Mouse (Mus musculus) left cerebral cortex, adult 2 months (tissue): ENCODE data around the gene Gm13693. TPM values are rescaled to one million over a fixed set of nuclear protein-coding genes. Genes with fewer than 3 reads are reported as not detected.
"Not testable (repeated sequence)": the region's sequence is repeated elsewhere in the genome, so short reads cannot be mapped to it uniquely, and the experiment has no call there.

Experiments used
- DNase-seq, 2 experiments: peaks; one replicate each; pipeline ENCODE4 v3.0.0; 2021 to 2022; ENCODE audit warnings: low spot score in 2 of 2, mixed read lengths in 1 of 2; ENCODE audit errors: extremely low spot score in 1 of 2
- H3K27ac ChIP-seq: fragments of 200-600 bp; 2 replicates; pipeline ENCODE4 v1.8.1; 2022
- H3K4me3 ChIP-seq: fragments of 200-600 bp; 2 replicates; pipeline ENCODE4 v1.8.1; 2022
- CTCF ChIP-seq: fragments of 200-600 bp; IDR thresholded peaks from 2 replicates; pipeline ENCODE4 v1.8.1; 2022; ENCODE audit warnings: antibody characterized with exemption, mild to moderate bottlenecking, moderate library complexity
- intact Hi-C: fragments of 180-260 bp; cut with DNase I; formaldehyde crosslinking; loops from one replicate; pipeline ENCODE4 v1.15.1; 2025
- long read RNA-seq, 2 experiments: library from polyadenylated mRNA; stranded (forward); transcript quantifications; one replicate each; pipeline ENCODE4 v2.0.0; 2021; ENCODE audit warnings: borderline mapping rate in 2 of 2
- total RNA-seq, 2 experiments: library from RNA; stranded (reverse); gene quantifications; 2 replicates each; pipeline ENCODE4 v1.2.3; 2021

Gene Gm13693
- total RNA-seq: 1 to 10 TPM; 1.6 to 1.7 TPM
- long read RNA-seq, experiment 1: 0 reads
- long read RNA-seq, experiment 2: 0 reads

- DNase-seq, H3K4me3 ChIP-seq, H3K27ac ChIP-seq, intact Hi-C loops: not testable (repeated sequence)
Observed at GRCm38 (mm10) chr2:83961203-83961602, at the start of gene Gm13693. Gm13693 (plus strand) TSS chr2:83961503.

- no peak for TF ChIP-seq CTCF
- intact Hi-C loops: no loop called here
- no peak overlapping the region for H3K4me3 ChIP-seq
- no peak overlapping the region for H3K27ac ChIP-seq
- no peak for DNase-seq
Observed at GRCm38 (mm10) chr2:83929478-83930088, 31.7 kb upstream of the Gm13693 start.

- no peak; the same call in 1 of the 2 replicates for TF ChIP-seq CTCF
- Histone ChIP-seq H3K4me3 (peak within 1 kb of the TSS; percentile 37), H3K27ac (peak within 1 kb of the TSS; percentile 36; the same call in 1 of the 2 replicates)
- intact Hi-C loops: no loop called here
- DNase-seq: peak; percentile 90
Observed at GRCm38 (mm10) chr2:83940931-83941361, 20.4 kb upstream of the Gm13693 start, which contains the start of gene Zswim2. Zswim2 (minus strand) TSS chr2:83941228.

- DNase-seq: no peak
- Histone ChIP-seq H3K4me3 (peak overlapping the region; percentile 37), H3K27ac (no peak overlapping the region)
- intact Hi-C loops: no loop called here
- TF ChIP-seq CTCF: no peak
Observed at GRCm38 (mm10) chr2:83941378-83941777, 19.9 kb upstream of the Gm13693 start.

GRCm38 (mm10) chr2:83941792-83942191 is 19.5 kb upstream of the Gm13693 start:
- Histone ChIP-seq H3K27ac (no peak overlapping the region), H3K4me3 (no peak overlapping the region)
- TF ChIP-seq CTCF: no peak
- intact Hi-C loops: no loop called here
- no peak for DNase-seq

GRCm38 (mm10) chr2:83955393-83955792 is 5.9 kb upstream of the Gm13693 start, which contains the start of gene Gm13698:
Gm13698 (plus strand) TSS chr2:83955693.
- intact Hi-C loops, H3K4me3 ChIP-seq, H3K27ac ChIP-seq, DNase-seq: not testable (repeated sequence)

GRCm38 (mm10) chr2:83967013-83967412 is 5.7 kb downstream of the Gm13693 start, which contains the start of gene Gm13695:
Gm13695 (plus strand) TSS chr2:83967313.
- H3K27ac ChIP-seq, DNase-seq, intact Hi-C loops, H3K4me3 ChIP-seq: not testable (repeated sequence)

GRCm38 (mm10) chr2:83972823-83973222 is 11.5 kb downstream of the Gm13693 start, which contains the start of gene Gm13696:
Gm13696 (plus strand) TSS chr2:83973123.
- H3K4me3 ChIP-seq, DNase-seq, intact Hi-C loops, H3K27ac ChIP-seq: not testable (repeated sequence)

- H3K4me3 ChIP-seq, H3K27ac ChIP-seq: not testable (repeated sequence)
Observed at GRCm38 (mm10) chr2:83978633-83979032, 17.3 kb downstream of the Gm13693 start, which contains the start of gene Gm13694. Gm13694 (plus strand) TSS chr2:83978933.

GRCm38 (mm10) chr2:83984443-83984842 is 23.1 kb downstream of the Gm13693 start, which contains the start of gene Gm13697:
Gm13697 (plus strand) TSS chr2:83984743.
- intact Hi-C loops, H3K4me3 ChIP-seq, DNase-seq, H3K27ac ChIP-seq: not testable (repeated sequence)

More at GRCm38 (mm10) chr2:83978633-83979032, 17.3 kb downstream of the Gm13693 start, which contains the start of gene Gm13694:
- intact Hi-C loops, DNase-seq: not testable (repeated sequence)

GRCm38 (mm10) chr2:83990253-83990652 is 28.9 kb downstream of the Gm13693 start, which contains the start of gene Gm13691:
Gm13691 (plus strand) TSS chr2:83990553.
- H3K4me3 ChIP-seq, DNase-seq, intact Hi-C loops, H3K27ac ChIP-seq: not testable (repeated sequence)

GRCm38 (mm10) chr2:83993639-83994255 is 32.4 kb downstream of the Gm13693 start:
- H3K27ac ChIP-seq, H3K4me3 ChIP-seq, DNase-seq, intact Hi-C loops: not testable (repeated sequence)

- intact Hi-C loops, DNase-seq, H3K4me3 ChIP-seq: not testable (repeated sequence)
Observed at GRCm38 (mm10) chr2:83994526-83994925, 33.2 kb downstream of the Gm13693 start.

More at GRCm38 (mm10) chr2:83994526-83994925, 33.2 kb downstream of the Gm13693 start:
- H3K27ac ChIP-seq: not testable (repeated sequence)
